Mouse (Mus musculus): ENCODE measurements at regions not wholly inside any gene's neighbourhood (a gene's known extent, or its start where the extent isn't known, plus 50 kb on each side); places are given as distances from the start of the nearest gene placed in this dataset.

DNA sequence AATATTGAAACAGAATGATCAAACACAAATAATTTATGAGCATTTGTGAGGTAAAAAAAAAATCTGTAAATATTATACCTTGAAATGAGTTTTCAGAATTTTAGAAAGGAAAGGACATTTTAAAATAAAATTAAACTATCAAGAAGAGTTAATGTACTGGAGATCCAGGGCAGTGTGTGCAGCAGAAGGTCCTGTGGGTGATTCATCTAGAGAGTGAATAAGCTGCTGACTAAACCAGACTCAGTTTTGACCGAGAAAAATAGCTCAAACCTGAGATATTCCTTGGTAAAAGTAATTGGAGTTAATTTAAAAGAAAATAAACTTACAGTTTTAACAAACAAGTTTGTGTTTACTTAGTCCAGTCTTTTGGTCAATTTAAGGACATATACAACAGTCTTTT, 1118.6 kb upstream of the Celf2 start:
- DNase-seq (ENCODE audit: low read depth, low spot score) = no peak

- DNase-seq (ENCODE audit: low read depth, low spot score) = peak; percentile 7
Observed at GRCm38 (mm10) chr2:8628485-8629208, 1119.3 kb upstream of the Celf2 start.

- DNase-seq (ENCODE audit: low read depth, low spot score) = no peak
Observed at GRCm38 (mm10) chr2:8638082-8638481, 1128.7 kb upstream of the Celf2 start.

DNA sequence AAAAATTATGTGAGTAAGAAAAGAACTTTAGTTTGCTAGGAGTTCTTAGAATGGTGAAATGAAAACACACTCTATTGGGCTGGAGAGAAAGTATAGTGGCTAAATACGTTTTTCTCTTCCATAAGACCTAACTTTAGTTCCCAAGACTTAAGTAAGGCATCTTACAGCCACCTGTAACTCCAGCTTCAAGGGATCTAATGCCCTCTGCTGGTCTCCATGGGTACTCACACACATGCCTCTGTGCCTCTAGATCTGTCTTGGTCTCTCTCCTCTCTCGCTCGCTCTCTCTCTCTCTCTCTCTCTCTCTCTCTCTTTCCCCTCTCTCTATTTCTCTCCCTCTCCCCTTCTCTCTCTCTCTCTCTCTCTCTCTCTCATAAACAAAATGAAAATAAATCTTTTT, 1129.9 kb upstream of the Celf2 start:
- DNase-seq (ENCODE audit: low read depth, low spot score) = peak; percentile 54

GRCm38 (mm10) chr2:8645463-8645862, 1136.1 kb upstream of the Celf2 start:
- no peak for DNase-seq (ENCODE audit: low read depth, low spot score)

DNA sequence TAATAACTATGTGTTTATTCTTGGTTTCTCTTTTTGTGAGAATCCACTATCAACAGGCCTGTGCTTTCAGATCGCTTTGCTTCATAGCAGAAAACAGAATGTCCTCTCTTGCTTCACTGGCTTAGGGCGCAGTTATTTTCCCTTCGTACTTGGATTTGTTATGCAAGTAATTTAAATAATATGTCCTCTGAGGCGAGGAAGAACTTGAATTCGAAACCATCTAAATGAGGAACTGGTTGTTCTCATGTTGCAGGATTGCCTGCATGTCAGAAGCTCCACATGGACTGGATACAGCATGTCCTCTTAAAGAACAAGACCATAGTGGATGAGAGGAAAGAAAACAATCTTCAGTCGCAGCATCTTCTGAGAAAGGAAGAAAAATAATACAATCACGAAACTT, 1151.2 kb upstream of the Celf2 start:
- no peak for DNase-seq (ENCODE audit: low read depth, low spot score)

GRCm38 (mm10) chr2:8673751-8674378, 1164.5 kb upstream of the Celf2 start:
- peak; percentile 74 for DNase-seq (ENCODE audit: low read depth, low spot score)

GRCm38 (mm10) chr2:8675537-8675936, 1166.2 kb upstream of the Celf2 start:
- DNase-seq (ENCODE audit: low read depth, low spot score) = peak; percentile 4

DNA sequence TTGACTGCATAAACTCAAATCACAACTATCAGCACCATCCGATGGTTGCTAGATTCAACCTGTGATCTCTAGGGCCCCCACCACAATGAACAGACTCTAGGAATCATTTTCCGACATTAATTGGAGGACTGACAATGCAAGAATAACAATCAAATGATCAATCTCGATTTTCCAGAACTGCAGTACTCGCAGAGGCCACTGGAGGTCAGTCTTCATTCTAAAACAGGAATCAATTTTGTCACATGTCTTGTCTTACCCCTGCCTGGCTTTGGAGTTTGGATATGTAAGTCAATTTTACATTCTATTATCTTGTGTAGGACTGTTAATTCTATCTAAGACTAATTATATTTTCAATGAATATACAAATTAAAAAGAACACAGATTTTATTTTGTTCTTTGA, 1167.2 kb upstream of the Celf2 start:
- peak; percentile 28 for DNase-seq (ENCODE audit: low read depth, low spot score)

DNA sequence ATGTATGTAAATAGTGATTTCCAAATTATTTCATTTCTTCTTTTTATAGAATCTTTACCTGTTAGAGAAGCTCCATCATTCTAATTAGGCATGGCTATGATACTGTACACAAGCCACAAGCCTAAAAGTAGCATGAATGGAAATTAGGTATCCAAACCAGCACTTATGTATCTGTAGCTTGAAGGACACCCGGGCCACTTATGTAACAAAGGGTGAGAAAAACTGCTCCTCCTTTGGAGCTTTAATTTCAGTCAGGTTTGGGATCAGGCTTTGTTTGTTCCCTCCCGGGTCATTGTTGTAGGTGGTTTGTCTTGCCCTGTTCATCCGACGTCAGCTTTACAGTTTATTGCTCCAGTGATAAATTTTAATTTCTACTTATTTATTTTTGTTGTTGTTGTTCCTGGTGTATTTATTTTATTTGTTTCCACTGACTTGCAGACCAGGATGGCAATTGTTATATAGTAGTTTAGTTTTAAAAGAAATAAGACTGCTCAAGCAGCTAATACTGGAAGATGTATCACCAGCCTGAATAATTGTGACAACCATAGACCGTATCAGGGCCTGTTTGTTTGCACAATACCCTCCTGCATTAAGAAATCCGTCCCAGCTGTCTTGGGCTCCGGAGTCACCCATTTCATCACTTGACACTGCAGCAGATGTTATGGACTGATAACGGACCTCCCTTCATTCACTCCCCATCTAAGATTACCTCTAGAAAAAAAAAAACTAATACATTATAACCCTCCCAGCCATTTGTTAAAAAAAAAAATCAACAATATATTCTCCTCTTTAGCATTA, 1181.7 kb upstream of the Celf2 start:
- DNase-seq (ENCODE audit: low read depth, low spot score) = no peak

GRCm38 (mm10) chr2:8729306-8729705, 1151.7 kb upstream of the 4930412O13Rik start:
- DNase-seq (ENCODE audit: low read depth, low spot score) = no peak

DNA sequence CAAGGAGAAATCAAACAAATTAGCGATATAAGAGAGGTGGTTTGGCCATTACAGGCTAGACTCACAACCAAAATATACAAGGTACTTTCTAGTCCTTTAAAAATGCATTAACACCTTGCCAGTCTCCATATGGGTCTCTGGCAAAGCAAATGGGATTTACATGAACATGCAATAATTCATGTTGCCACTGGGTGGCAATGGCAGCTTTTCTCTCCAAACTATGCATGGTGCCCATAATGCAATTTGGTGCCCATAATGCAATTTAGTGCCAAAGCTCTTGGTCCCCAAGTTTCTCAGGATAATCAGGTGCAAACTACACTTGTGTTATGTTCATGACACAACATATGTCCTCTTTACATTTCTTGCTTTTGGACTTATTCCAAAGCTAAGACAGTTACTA, 1126.9 kb upstream of the 4930412O13Rik start:
- peak; percentile 24 for DNase-seq (ENCODE audit: low read depth, low spot score)

DNA sequence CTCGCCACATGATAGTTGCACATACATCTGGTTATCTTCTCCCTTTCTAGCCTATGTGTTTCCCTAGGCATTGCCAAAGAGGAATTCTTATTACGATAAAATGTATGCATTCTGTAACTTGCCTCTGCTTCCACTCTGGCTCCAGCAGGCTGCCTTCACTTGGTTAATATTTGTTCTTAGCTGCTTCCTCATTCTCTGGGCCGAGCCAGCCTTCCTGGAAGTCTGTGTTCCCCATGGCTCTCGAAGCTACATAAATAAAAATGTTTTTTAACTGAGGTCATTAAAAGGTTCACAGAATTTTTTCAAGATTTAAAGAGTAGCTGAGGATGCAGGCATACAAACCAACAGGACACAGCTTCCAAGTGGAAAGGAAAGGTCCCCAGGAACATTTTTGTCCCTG, 1124.5 kb upstream of the 4930412O13Rik start:
- no peak for DNase-seq (ENCODE audit: low read depth, low spot score)

DNA sequence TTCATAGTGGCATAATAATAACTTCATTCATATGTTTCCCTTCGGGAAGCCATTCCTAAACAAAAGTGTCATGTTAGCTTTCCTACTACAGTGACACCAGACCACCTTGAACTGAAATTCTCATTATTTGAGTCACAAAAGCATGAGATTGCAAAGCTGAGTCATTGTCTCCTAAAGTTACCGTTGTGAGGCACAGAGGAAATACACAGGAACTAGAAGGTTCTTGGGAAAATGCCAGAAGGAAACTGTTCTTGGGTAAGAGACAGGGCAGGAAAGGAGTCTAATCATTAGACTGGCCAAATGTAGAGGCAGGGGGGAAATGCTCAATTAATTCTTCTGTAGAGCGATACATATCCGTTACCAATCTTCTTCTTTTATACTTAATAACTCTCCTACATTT, 1110.4 kb upstream of the 4930412O13Rik start:
- no peak for DNase-seq (ENCODE audit: low read depth, low spot score)

- no peak for DNase-seq (ENCODE audit: low read depth, low spot score)
Observed at GRCm38 (mm10) chr2:8781152-8781935, 1099.7 kb upstream of the 4930412O13Rik start.

GRCm38 (mm10) chr2:8782225-8782624, 1098.8 kb upstream of the 4930412O13Rik start:
- DNase-seq (ENCODE audit: low read depth, low spot score) = no peak

DNA sequence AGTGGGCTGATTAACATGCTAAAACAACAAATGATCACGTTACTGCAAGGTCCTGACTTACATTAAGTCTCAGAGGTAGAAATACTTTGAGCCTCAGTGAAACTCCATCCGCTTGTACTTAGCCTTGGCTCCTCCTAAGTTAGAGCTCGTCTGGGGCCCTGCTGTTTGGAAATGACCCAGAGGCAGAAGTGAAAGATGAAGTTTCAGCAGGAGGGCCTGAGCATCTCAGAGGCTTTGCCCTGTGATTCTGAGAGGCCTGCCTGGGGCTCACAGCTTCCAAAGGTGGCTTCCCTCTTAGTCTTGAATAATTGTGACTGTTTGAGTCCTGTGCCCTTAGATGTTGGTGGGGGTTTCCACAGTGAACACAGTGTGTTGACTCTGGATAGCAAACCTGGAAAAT, 1079.0 kb upstream of the 4930412O13Rik start:
- no peak for DNase-seq (ENCODE audit: low read depth, low spot score)

DNA sequence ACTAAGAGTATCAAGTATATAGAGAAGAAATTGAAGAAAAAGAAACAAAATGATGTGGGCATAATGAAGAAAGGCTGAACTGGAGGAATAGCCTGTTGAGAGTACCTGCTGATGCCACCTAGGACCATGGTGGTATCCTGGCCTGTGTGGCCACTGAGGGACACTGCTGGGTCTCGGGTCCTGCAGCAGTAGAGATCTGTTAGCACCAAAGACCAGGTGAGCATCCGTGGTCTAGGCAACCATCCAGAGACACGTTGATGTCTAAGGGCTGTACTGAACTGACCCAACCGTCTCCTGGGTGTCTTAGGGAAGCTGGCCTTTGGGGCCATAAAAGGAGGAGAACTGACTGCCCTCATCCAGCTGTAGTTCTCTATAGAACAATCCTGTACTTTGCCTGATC, 1071.4 kb upstream of the 4930412O13Rik start:
- no peak for DNase-seq (ENCODE audit: low read depth, low spot score)

GRCm38 (mm10) chr2:8818127-8818526, 1062.9 kb upstream of the 4930412O13Rik start:
- DNase-seq (ENCODE audit: low read depth, low spot score) = no peak

GRCm38 (mm10) chr2:8825406-8825805, 1055.6 kb upstream of the 4930412O13Rik start:
- no peak for DNase-seq (ENCODE audit: low read depth, low spot score)
